Mouse (Mus musculus) kidney, adult 2 months (tissue): ENCODE results near the gene Frmd4b.

Experiments used
- CTCF ChIP-seq: fragments of 200-500 bp; conservative IDR thresholded peaks from 2 replicates; pipeline ENCODE4 v1.5.1; 2011; ENCODE audit warnings: low read depth, mild to moderate bottlenecking, control low read depth, low read length, moderate library complexity, mixed read lengths; ENCODE audit not compliant: insufficient read depth, insufficient read length
- POLR2A ChIP-seq: fragments of 200-500 bp; IDR thresholded peaks from one replicate; pipeline ENCODE4 v1.6.1; 2011; ENCODE audit warnings: low read depth, low read length, control low read depth

GRCm38 (mm10) chr6:97594589-97594988 is 22.8 kb downstream of the Frmd4b start:
- TF ChIP-seq CTCF (no peak), POLR2A (no peak)
